Mouse (Mus musculus) c-Kit-positive CD71-positive TER-119-positive erythroid progenitor cells, embryonic 14.5 days (primary cell): Measurements from ENCODE around the gene Lrrc63.

Source experiments
- DNase-seq: peaks from one replicate; pipeline ENCODE4 v3.0.0-alpha.2; 2013; ENCODE audit warnings: low spot score

Gene Lrrc63

GRCm38 (mm10) chr14:75136119-75136966 is 5.7 kb upstream of the Lrrc63 start:
- DNase-seq: no peak

DNA sequence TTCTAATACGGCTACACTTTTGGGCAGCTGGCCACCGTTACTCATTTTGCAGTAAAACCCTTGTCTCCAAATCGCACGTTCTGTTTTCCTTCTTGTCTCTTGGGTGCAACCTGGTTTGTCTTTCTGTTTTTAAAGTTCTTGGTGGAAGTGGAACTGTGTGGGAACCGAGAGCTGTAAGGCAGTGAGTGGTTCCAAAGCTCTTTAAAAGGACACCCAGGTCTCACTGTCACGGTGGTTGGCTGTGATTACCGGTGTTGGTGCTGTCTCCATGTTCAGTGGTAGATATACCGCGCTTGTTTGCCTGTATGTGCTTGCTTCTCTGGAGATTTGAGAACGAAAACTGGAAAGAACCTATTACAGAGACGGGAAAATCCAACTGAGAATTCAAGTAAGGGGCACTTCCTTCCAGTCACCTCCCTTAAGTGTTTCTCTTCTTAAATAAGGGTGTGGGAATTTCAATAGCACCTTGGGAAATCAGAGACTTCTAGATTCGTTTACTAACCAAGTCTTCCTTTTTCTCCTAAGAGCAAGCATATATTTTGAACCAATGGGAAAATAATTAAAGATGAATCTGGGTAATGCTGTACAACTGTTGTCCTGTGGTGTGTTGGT is 749 bp upstream of the Lrrc63 start:
- no peak for DNase-seq

DNA sequence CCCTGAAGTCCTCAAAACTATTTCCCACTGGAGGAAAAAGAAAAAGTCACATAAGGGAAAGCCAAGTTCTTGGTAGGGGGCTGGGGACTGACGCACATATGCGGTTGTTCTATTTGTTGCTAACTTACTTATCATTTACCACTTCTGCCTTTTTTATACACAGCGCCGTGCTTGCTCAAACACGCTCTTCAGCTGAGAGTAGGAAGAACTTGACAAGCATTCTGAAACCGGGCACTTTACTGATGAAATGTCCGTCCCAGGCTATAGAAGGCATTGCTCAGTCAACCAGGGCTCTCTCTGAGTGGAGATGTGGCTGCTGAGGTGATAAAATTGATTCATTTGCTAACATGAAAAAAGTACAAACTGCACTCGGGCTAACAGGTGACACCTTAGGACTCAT is 9.0 kb downstream of the Lrrc63 start:
- DNase-seq: no peak

DNA sequence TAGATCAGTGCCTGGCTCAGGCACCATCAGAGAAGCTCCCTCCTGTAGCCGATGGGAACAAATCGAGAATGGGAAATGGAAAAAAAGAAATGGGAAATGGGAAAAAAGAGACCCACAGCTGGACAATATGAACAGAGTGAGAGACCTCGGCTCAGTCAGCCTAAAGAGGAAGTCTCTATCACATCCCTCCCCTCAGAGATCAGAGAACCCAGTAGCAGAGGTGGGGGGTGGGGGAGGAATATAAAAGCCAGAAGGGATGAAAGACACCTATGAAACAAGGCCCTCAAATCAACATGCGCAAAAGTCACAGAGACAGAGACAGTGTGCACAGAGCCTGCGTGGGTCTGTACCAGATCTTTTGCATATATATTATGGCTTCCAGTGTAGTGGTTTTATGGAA is 27.7 kb downstream of the Lrrc63 start:
- DNase-seq: no peak

- DNase-seq: no peak
Measured at GRCm38 (mm10) chr14:75077946-75078345, 52.7 kb downstream of the Lrrc63 start.

GRCm38 (mm10) chr14:75075299-75076180 is 55.1 kb downstream of the Lrrc63 start:
- no peak for DNase-seq

DNA sequence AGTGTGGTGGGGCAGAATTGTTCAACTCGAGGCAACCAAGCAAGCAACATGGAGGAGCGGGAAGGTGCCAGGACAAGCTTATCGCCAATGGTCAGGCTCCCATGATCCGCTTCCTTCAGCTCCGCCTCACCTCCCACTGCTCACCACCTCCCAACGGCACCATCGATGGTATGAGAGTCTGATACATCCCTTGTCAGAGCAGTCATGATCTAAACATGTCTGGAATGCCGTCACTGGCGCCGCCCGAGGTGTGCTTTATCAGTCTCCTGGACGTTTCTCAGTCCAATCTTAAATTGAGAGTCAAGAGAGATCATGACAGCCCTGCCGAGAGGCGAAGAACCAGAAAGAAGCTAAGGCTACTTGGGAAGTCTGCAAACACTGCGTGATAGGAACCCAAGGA is 59.6 kb downstream of the Lrrc63 start:
- no peak for DNase-seq

- no peak for DNase-seq
Measured at GRCm38 (mm10) chr14:75069356-75069979, 61.2 kb downstream of the Lrrc63 start.

- DNase-seq: no peak
Measured at GRCm38 (mm10) chr14:75068430-75069112, 62.1 kb downstream of the Lrrc63 start.

- no peak for DNase-seq
Measured at GRCm38 (mm10) chr14:75065211-75065610, 65.5 kb downstream of the Lrrc63 start.

- peak; percentile 23 for DNase-seq
Measured at GRCm38 (mm10) chr14:75064520-75064919, 66.2 kb downstream of the Lrrc63 start.

GRCm38 (mm10) chr14:75063936-75064335 is 66.7 kb downstream of the Lrrc63 start:
- DNase-seq: no peak

DNA sequence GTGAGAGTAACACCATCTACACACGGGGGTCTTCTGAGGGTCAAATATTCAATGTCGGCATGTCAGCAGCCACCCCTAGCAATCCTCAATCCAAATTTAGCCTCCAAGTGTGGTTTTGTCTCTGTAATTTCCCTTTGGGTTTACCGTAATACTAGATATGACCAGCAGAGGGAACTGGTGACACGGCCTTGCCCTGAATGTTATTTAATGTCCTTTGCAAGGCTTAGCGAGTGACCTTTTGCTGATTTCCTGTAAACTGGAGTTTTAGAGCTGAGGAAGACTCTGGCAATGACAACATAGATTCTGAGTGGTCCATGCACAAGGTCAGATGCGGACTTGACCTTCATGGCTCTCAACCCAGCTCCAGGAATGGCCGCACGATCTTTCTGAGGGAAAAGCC is 70.1 kb downstream of the Lrrc63 start:
- DNase-seq: peak; percentile 38

- no peak for DNase-seq
Measured at GRCm38 (mm10) chr14:75056861-75057431, 73.7 kb downstream of the Lrrc63 start.

- DNase-seq: no peak
Measured at GRCm38 (mm10) chr14:75054455-75055343, 76.0 kb downstream of the Lrrc63 start.

GRCm38 (mm10) chr14:75052451-75052850 is 78.2 kb downstream of the Lrrc63 start:
- no peak for DNase-seq

- DNase-seq: no peak
Measured at GRCm38 (mm10) chr14:75045184-75045583, 85.5 kb downstream of the Lrrc63 start.

GRCm38 (mm10) chr14:75035431-75035830 is 95.2 kb downstream of the Lrrc63 start:
- no peak for DNase-seq
